ENCODE assay signal across 9 mouse cellular contexts in the genomic region with DNA sequence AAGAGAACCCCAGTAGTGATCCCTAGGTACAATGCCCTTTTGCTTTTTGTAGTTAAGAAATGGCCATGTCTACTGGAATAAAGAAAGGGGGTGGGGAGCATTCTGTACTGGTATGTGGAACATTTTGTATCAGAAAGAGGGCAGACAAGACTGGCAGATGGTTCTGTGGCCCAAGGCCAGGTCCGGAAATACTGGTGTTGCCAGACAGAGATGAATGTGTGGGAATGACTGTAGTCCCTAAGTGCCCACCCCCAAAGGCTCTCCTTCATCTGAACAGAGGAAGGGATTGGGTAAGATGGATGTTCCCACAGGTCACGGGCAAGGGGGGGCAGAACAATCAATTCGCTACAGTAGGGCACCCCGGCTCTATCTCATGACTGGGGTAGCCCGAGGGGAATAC. TPM values are rescaled to one million over a fixed set of nuclear protein-coding genes. Genes with fewer than 3 reads are reported as not detected.
DNase-seq lines count a peak whose midpoint lies in the region; ATAC-seq lines count a peak whose summit lies in the region.
"Had no signal": no experiment of that assay in that cellular context is flagged by ENCODE, and none has a peak within 500 bp of the region (broad histone marks: within the 10 kb centered on the region; RNA-seq: fewer than 3 reads in every experiment).

No protein-coding gene starts in this region.

- no peaks in the 10 kb centered on the region for H3K36me3 ChIP-seq in hindbrain, embryonic 13.5 days
- no peaks in the 10 kb centered on the region for H3K36me3 ChIP-seq in hindbrain, embryonic 14.5 days (replicated peaks; ENCODE audit: control insufficient read depth, insufficient read depth)
- H3K36me3 ChIP-seq: heart, embryonic 13.5 days had no signal

- no peak overlapping the region for H3K27ac ChIP-seq in hindbrain, embryonic 13.5 days
- H3K27ac ChIP-seq in hindbrain, embryonic 14.5 days: no peak overlapping the region
- H3K27ac ChIP-seq: heart, embryonic 13.5 days had no signal

- H3K4me2 ChIP-seq in hindbrain, embryonic 13.5 days: no peak overlapping the region
- no peak overlapping the region for H3K4me2 ChIP-seq in hindbrain, embryonic 14.5 days (replicated peaks)
- H3K4me2 ChIP-seq: heart, embryonic 13.5 days had no signal

- H3K9ac ChIP-seq in hindbrain, embryonic 13.5 days: no peak overlapping the region
- H3K9ac ChIP-seq in hindbrain, embryonic 14.5 days: no peak overlapping the region
- H3K9ac ChIP-seq: heart, embryonic 13.5 days had no signal

- ATAC-seq in hindbrain, embryonic 13.5 days (ENCODE audit: low FRiP score): peak; percentile 57; the same call in 1 of the 2 replicates
- no peak for ATAC-seq in hindbrain, embryonic 14.5 days (ENCODE audit: low FRiP score)

- no peaks in the 10 kb centered on the region for H3K4me1 ChIP-seq in hindbrain, embryonic 13.5 days (replicated peaks)
- no peaks in the 10 kb centered on the region for H3K4me1 ChIP-seq in hindbrain, embryonic 14.5 days (replicated peaks; ENCODE audit: control insufficient read depth, insufficient read depth, low read length)

- no peak overlapping the region for H3K4me3 ChIP-seq in hindbrain, embryonic 13.5 days
- H3K4me3 ChIP-seq in hindbrain, embryonic 14.5 days (replicated peaks; ENCODE audit: low read length): no peak overlapping the region
- H3K4me3 ChIP-seq: heart, embryonic 13.5 days had no signal

- H3K9me3 ChIP-seq in hindbrain, embryonic 13.5 days: no peaks in the 10 kb centered on the region
- no peaks in the 10 kb centered on the region for H3K9me3 ChIP-seq in hindbrain, embryonic 14.5 days (ENCODE audit: control insufficient read depth, low read length)
- H3K9me3 ChIP-seq: heart, embryonic 13.5 days had no signal

- DNase-seq in hindbrain, embryonic 14.5 days (ENCODE audit: low spot score): no peak
- peak; percentile 90 for DNase-seq in Muller cell, postnatal 12 days (ENCODE audit: inconsistent ontology term)
- DNase-seq in brain, adult 2 months (ENCODE audit: low read depth, low spot score): peak; percentile 47
- peak; percentile 38 for DNase-seq in kidney, postnatal 14 days
- DNase-seq in B cell, adult 2 months: no peak
- no peak for DNase-seq in natural killer cell, adult 2 months (ENCODE audit: low spot score in 2 of 2)

- 69% methylated on average over 5 of the region's 5 CpGs for WGBS in hindbrain, embryonic 13.5 days
- 59% methylated on average over 5 of the region's 5 CpGs for WGBS in hindbrain, embryonic 14.5 days

- no peaks in the 10 kb centered on the region for H3K27me3 ChIP-seq in hindbrain, embryonic 13.5 days
- no peaks in the 10 kb centered on the region for H3K27me3 ChIP-seq in hindbrain, embryonic 14.5 days (ENCODE audit: control insufficient read depth, insufficient read depth, low read length)
- H3K27me3 ChIP-seq: CH12.LX; heart, embryonic 13.5 days had no signal

RNA-seq across cellular contexts. Expression of a gene that starts 41.6 kb away (rescaled TPM):
- polyA plus RNA-seq in hindbrain, embryonic 13.5 days (2015; fragmentation: Nextera tagmentation; extraction: Ambion mirVana): 7.2 and 9.2 TPM in 2 replicates
- polyA plus RNA-seq in hindbrain, embryonic 14.5 days (2014; fragmentation: Nextera tagmentation; extraction: Ambion mirVana): 22.7 and 23.4 TPM in 2 replicates

Comparison
In these comparisons a context has a peak if more than half of its experiments do, and no peak if none do; other contexts are left out.
1. DNase-seq: peak in Muller cell, postnatal 12 days (single experiment), brain, adult 2 months (single experiment) and kidney, postnatal 14 days (single experiment); none in hindbrain, embryonic 14.5 days (single experiment), B cell, adult 2 months (0 of 2) and natural killer cell, adult 2 months (0 of 2).